Mouse (Mus musculus) adrenal gland, postnatal 4 days (tissue): ENCODE data around the gene Fars2. TPM values are rescaled to one million over a fixed set of nuclear protein-coding genes. Genes with fewer than 3 reads are reported as not detected.

Experiments used
- DNase-seq, 2 experiments: peaks; one replicate each; pipeline ENCODE4 v3.0.0; 2021 to 2022; ENCODE audit warnings: low spot score in 2 of 2, mixed read lengths in 2 of 2
- total RNA-seq, 2 experiments: library from RNA; stranded (reverse); gene quantifications; 2 replicates each; pipeline ENCODE4 v1.2.3; 2021

Fars2 gene
- total RNA-seq, 2 experiments from 2014 or later: 81.7 to 82.0 TPM

DNA sequence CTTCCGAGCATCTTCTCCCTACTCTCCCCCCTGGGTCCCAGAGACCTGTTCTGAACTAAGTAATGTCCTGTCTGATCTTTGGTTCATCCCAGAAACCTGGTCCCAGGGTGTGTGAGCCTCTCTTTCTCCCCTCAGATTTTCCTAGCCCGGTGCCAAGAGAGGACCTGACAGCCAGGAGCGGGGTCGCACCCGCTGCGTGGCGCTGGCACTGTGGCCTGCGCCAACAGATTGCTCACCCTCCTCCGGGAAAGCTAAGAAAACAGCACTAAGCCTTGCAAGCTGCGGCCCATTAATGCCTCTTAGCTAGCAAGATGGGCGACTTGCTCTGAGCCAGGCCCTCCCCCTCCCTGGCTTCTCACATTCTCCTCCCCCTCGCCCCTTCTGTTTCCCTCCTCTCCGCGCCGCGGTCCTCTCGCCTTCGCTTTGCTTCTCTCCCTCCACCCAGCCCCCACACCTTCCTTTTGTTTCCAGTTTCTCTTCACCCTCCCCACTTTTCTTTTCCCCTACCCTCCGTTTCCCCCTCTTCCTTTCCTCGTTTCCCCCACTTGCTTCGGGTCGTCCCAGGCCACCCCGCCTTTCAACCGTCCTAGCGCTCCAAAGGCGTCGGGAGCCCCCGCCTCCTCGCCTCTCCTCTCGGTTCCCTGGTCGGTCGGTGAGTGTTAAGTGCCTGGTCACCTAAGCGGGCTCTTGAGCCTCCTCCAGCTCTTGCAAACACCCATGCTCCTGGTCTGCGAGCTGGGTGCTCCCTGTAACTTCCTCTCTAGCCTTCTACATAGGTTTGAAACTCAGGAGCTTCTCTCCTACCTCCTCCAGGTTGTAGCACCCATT, 610.0 kb downstream of the Fars2 start:
- DNase-seq: no peak

DNA sequence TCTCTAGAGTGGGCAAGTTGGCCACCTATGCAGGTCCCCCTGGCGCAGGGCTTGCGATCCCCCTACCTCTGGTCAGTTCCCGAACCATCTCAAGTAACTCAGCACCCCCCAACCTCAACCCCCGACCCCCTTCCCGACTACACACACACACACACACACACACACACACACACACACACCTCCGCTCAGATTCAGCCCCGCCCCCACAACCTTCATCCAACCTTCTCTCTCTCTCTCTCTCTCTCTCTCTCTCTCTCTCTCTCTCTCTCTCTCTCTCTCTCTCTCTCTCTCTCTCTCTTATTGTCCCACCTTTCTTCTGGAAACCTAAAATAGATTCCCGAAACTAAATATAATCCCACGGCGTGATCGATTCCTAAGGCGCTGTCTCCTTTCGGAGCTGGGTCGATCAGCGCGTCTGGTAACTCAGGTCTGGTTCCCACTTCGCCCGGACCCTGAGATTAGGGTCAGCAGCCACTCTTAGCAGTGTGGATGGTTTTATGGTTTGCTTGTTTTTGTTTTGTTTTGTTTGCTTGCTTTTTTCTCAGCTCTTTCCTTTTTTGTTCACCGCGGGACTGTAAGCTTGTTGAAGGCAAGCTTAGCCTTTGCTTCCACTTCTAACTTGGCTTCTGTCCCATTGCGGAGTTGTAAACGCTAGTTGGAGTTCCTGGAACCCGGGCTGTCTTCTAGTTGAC, 610.7 kb downstream of the Fars2 start:
- no peak for DNase-seq

DNA sequence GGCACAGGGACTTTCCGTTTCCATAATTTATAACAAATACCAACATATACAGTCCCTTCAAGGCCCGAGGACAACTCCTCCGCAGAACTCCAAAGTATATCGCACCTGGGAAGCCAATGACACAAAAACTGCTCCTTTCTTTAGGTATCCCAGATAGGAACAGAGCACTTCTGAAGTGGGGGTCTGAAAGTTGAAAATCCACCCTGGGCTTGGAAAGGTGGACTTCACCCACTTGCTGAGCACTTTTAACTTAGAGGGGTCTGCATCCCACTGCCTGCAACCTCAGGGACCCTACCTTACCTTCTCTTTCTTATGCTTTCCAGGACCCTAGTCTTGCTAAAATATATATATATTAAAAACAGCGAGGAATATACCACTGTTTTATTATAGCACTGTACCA, 611.3 kb downstream of the Fars2 start:
- DNase-seq: no peak

DNA sequence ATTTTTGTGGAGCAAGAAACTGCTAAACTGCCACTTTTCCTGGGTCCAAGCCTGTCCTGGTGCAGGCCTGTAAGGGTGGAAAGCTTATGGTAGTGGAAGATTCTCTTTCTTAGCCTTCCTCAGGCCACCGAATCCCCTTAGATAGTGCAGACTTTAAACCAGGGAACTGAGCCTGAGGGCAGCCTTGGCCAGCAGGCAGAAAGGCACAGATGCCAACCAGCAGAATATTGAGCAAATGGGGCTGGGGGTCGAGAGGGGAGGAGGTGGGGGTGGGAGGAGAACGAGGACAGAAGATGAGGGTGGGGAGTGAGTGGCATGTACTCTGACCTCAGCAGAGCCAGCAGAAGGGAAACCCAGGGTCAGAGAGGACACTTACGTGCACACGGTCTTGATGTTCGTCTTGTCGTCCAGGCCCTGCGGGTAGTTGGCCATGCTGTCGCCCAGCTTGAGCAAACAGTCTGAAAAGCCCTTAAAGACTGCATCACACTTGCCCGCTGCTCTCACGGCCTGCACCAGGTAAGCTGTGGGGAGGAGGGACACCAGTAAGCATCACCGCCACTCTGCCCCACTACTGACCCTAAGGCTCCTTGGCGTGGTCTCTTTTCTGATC, 612.6 kb downstream of the Fars2 start:
- DNase-seq: no peak

DNA sequence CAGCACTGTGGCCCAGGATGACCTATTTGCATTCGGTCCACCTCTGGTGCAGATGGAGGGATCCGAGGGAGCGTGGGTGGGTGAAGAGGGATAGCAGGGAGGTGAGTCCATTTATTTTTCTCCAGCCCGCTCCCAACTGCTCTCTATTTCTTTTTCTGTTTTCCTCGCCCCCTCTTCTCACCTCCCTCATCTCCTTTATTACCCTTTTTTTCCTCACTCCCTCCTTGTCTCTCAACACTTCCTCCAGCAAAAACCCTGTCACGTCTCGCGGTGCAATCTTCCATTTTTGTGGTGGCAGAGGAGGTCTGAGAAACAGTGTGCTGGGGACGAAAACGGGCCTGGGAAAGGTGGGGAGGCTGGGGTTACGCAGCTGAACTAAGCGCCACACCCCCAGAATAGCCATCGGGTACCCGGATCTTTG, 613.1 kb downstream of the Fars2 start:
- no peak for DNase-seq

DNA sequence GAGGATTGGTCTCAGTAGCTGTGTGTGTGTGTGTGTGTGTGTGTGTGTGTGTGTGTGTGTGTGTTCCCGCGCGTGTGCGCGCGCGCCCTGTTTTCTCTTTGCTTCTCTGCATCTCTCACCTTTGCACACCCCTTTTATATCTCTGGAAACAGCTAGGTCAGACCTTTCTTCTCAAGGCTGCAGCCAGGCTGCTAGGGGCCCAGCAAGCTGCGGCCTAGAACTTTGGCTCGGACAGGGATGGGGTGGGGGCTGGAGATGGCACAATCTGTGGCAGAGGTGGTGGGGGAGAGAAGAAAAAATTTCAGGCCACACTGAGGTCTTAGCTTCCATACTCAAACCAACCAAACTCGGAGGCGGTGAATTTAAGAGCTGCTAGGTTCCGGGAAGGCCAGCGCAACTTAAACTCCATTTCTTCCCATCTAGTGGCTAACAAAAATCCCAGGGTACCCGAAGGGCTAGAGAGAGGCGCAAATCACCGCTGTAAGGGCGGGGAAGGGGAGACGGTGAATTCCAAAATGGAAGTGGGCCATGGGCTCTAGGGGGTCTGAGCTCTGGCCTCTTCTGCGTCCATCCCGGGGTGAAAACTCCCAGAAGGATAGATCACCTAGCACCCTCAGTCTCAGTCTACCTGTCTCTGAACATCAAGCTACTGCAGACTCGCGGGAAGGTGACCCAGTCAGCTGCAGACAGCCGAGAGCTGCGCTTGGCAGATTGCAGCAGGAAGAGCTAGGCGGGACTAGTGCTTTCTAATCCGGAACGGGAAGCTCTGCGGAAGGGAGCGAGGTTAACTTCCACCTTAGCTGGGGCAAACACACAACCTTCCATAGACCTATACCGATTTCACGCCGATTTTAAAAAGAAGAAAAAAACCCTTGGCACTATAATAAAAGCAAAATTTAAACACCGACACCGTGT, 614.1 kb downstream of the Fars2 start:
- no peak for DNase-seq

DNA sequence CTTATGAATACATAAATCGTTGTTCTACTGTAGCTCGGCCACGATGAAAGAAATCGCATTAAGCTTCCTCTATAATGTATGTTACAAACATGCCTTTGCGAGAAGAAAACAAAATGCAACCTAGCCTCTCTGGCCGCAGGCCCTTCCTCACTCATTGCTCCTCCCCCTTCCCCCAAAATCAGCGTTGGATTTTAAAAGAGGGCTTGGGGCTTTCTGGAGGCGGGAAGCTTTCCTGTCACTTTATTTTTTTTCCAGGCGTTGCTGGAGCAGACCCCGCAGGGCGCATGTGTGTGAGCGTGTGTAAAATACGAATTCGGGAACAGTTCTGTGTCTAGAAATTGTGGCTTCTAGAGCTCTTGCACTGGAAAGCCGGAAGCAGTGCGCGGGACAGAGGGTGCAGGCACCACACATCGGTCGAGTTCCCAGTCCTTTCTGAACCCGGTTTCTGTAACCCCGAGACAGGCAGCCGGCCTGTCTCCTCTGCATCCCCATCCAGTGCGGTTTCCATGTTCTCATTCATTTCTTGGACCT, 614.8 kb downstream of the Fars2 start:
- no peak for DNase-seq

DNA sequence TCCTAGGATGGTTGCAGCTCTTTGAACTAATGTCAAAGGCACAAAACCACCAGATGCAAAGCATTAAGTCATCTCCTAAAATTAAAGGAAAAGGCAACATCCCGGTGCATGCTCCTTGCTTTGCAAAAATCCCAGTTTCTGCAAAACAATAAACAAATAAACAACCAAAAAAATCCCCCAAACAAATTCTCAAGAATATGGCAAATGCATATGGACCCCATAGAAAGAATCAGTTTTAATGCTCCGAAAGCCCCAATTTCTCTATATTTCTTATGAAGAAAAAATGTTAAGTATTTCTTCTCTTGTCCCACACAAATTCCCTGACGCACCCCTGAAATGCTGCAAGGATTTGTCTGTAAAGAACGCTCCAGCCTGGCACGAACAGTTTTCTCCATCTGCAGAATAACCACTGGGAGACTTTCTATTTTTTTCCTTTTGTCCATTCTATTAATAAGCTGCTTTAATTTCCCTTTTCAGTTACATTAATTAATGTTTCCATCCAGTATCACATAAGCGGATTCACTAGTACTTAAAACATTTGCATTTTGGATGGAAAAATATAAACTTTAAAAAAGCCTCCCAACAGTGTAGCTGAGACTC, 615.8 kb downstream of the Fars2 start:
- DNase-seq: no peak

DNA sequence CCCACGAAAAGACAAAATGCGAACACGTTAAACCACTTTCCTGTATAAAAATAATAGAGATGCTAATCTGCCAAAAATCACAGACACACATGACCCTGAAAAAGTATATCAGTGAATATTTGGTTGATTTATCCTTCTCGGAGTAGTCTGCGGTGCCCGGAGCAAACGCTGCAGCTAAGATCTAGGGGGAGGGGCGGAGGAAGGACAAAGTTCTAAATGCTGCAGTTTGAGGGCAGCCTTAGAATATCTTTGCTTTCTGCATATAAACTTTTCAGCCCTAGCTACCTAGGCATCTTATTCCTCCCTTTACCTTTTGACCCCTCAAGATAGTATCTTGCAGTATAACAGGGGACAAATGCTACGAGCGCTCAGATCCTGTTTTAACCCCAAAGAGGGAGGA, 616.4 kb downstream of the Fars2 start:
- DNase-seq: no peak

DNA sequence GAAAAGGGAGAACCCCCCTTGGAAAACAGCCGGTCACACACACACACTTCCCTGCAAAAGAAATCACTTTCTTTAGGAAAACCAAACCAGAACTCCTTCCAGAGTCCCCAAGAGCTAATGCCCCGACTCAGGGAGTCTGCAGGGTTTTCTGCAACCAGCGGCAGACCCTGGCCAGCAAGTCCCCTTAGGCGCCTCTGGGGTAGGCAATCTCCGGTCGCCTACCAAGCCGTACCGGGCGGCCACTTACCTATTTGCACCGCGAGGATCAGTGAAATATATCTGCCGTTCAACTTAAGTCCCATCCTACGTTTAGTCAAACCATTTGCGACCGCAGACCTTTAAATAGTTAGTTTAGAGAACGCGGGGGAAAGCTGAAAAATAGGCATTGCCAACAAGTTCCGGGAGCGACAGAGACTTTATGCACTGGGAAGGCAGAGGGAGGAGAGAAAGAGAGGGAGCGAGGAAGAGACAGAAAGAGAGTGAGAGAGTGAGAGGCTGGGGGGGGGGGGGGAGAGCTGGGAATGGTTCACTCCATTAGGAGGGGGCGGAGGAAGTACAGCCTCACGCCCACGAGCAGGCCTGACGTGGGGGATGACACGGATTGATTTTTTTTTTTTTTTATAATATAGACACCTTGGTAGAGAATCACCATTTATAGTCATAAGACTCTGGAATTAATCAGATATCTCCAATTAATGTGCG, 616.9 kb downstream of the Fars2 start:
- no peak for DNase-seq

DNA sequence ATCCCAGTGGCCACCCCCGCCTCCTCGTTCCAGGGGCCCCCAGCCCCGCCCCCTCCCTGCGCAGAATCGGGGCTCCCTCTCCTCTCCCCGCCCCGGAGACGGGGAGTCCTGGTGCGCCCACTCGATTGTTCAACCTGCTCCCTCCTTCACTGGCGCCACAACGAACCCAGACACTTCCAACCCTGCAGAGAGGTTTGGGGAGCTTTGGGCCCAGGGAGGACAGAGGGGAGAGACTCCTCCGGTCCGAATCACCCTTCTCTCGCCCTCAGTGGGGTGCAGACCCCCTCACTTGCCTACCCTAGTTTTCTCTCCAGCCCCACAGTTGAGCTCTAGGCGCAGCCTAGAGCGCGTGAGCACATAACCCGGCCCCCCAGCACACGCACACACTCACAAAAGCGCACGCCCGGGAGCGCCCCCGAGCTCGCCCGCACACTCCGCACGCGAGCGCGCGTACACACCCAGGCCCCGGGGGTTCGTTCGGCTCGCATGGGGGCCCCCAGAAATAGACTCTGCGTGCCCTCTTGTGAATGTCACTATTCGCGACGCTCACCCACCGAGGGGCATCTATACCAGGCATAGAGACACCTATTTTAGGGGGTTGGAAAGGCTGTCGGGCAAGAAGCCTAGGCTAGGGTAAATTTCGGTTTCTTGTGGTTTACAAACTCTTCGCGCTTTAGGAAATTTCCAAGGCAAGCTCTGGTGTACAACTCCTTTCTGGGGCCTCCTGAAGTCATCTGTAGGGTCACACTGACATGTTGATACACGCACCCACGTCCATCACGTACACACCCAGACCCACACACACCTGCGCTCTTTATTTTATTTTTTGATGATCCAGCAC, 617.7 kb downstream of the Fars2 start, which contains the start of gene Nrn1:
Gene Nrn1 (minus strand): TSS at position 401 of the 841 bp plus-strand sequence.
- no peak for DNase-seq

DNA sequence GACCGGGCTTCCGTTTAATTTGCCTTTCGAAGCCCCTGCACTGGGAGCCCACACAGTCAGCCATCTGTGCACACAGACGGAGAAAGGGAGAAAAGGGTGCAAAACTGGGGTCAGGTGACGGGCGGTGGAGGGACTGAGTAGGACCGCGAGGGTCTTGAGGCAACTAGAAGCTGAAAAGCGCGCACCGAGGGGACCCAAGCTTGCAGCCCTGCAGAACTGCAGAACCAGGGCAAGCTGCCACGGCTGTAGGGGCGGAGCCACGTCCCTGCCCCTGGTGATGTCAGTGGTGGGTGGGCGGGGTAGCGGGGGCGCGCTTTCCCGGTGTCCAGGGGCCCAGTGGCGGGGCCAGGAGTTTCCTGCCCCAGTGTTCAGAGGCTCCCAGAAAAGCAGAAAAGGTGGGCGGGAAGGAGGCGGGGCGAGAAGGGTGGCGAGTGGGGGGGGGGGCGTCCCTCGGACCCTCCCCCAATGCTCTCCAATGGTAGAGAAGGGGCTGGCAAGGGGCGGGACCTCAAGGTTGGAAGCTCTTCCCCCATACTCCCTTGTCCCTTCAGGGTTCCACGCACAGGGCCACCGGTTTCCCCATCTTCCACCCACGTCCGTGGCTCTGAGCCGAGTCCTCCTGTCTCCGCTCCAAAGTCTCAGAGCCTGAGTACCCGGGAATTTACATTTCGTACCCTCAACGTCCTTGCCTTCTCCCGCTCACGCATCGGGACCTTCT, 618.8 kb downstream of the Fars2 start:
- DNase-seq: no peak

DNA sequence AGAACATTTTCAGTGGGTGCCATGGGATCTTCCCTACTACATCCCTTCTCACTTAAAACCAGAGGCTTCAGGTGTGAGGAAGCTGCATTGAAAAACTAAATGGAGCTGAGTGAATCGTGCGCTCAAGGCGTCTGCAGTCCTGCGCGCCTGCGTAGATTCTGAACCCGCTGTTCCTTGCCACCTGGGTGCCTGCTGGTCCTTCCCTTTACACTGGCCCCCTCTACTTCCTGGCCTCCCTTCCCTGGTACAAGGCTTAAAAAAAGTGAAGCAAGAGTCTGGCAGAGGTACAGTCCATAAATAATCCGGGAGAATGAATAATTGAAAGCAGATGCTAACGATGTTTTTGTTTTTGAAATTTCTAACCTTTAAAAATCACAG, 619.4 kb downstream of the Fars2 start:
- no peak for DNase-seq

DNA sequence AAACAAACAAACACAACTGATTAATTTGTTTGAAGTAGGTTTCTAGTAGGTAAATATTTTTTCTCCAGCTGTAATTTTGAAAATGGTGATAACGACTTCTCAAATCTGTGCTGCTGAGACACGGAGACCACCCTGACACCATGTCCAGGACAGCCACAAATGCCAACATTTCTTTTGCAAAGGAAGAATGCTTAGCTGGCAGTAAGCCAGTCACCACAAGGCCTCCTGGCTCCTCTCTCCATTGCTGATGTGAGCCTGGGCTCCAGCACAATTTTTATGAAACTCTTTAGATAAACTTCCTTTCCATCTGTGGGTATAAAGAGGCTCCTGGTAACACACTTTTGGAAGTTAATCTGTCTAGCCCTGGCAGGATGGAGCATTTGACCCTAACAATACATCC, 632.8 kb downstream of the Fars2 start:
- no peak for DNase-seq

DNA sequence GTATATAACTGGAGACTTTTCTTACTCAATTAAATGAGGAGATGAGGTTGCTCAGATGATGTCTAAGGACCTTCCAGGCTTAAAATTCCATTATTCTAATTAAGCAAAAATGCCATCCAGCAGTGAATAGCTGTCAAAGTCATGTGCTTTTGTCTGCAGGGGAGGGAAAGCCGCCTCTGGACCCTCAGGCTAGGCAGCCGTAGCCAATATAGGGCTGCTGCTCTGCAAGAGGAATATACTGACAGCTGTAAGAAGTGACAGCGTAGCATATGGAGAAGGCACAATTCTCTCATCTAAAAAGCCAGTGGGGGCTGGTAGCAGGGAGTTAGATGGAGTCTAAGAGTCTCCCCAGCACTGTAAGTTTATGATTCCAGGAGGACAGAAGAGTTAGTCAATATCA, 634.6 kb downstream of the Fars2 start:
- no peak for DNase-seq

DNA sequence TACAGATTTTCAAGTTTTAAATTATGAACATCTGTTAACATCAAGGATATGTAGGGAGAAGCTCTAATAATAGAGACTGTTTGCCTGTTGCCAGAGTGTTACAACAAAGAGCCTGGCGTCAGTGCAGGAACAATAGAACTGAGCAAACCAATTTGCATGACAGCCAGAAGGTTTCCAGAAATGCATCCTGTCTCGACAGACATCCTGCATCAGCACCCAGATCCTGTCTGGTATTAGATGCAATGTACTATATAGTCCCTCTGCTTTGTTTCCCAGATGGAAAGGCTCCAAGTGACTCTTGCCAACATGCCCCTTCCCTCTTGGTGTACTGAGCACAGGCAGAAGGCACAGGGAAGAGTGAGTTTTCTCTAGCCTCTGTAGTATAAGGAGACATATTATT, 649.6 kb downstream of the Fars2 start:
- DNase-seq: no peak
